In genomic region chr1:52232766-52233140, GRCm38 (mm10) we compare ENCODE assay signal across 8 mouse cellular contexts. TPM values are rescaled to one million over a fixed set of nuclear protein-coding genes. Genes with fewer than 3 reads are reported as not detected.
DNase-seq lines count a peak whose midpoint lies in the region; ATAC-seq and TF ChIP-seq lines count a peak whose summit lies in the region.

No protein-coding gene starts in this region.

- peak overlapping the region; percentile 85 for H3K9ac ChIP-seq in heart, postnatal 0 days (replicated peaks; ENCODE audit: low read depth, low read length)
- peak overlapping the region; percentile 99 for H3K9ac ChIP-seq in MEL (ENCODE audit: control insufficient read depth, low read depth, low read length, poor library complexity, severe bottlenecking)
- H3K9ac ChIP-seq in midbrain, embryonic 12.5 days (replicated peaks), result peak overlapping the region; percentile 96

- H3K4me1 ChIP-seq in heart, postnatal 0 days (ENCODE audit: control insufficient read depth, insufficient read depth), result peaks cover 20% of the 10 kb centered on the region
- H3K4me1 ChIP-seq in MEL (ENCODE audit: control insufficient read depth in 1 of 2, insufficient read depth in 2 of 2, low read length in 2 of 2), result peaks cover 3 to 13% of the 10 kb centered on the region in 2 experiments; a peak in 3 of 4 replicates
- H3K4me1 ChIP-seq in hindbrain, embryonic 10.5 days (replicated peaks), result peaks cover 20% of the 10 kb centered on the region
- peaks cover 13% of the 10 kb centered on the region for H3K4me1 ChIP-seq in midbrain, embryonic 12.5 days

- DNase-seq in heart, postnatal 0 days (ENCODE audit: low spot score), result no peak
- DNase-seq in heart, postnatal 4 days, result no peak
- DNase-seq in MEL (ENCODE audit: low read depth, low spot score), result no peak
- no peak for DNase-seq in hindbrain, embryonic 10.5 days (ENCODE audit: low spot score)
- no peak for DNase-seq in cerebellum, adult 8-10 months
- DNase-seq in cerebellum, postnatal 4 days (ENCODE audit: low spot score in 2 of 2), result no peak
- DNase-seq in kidney, postnatal 14 days, result no peak

- WGBS in heart, postnatal 0 days, result under 1% methylated on average over 40 of the region's 57 CpGs
- WGBS in hindbrain, embryonic 10.5 days, result under 1% methylated on average over 57 of the region's 57 CpGs
- WGBS in midbrain, embryonic 12.5 days, result under 1% methylated on average over 45 of the region's 57 CpGs

- peak overlapping the region; percentile 81 for H3K4me3 ChIP-seq in heart, postnatal 0 days (ENCODE audit: low read depth, low read length)
- H3K4me3 ChIP-seq in MEL (ENCODE audit: control insufficient read depth in 1 of 2, insufficient read depth in 1 of 2, low read depth in 2 of 2, low read length in 2 of 2), result peak overlapping the region; percentile 83 to 97
- H3K4me3 ChIP-seq in hindbrain, embryonic 10.5 days, result peak overlapping the region; percentile 91
- peak overlapping the region; percentile 95 for H3K4me3 ChIP-seq in midbrain, embryonic 12.5 days

- TF ChIP-seq EP300 in heart, postnatal 0 days (IDR thresholded peaks at IDR 0.05; ENCODE audit: low read depth), result no peak
- TF ChIP-seq EP300 in MEL (IDR thresholded peaks at IDR 0.05; ENCODE audit: low read depth in 1 of 2, low read length in 2 of 2), result no peak

- H3K27me3 ChIP-seq in heart, postnatal 0 days (ENCODE audit: control insufficient read depth, insufficient read depth, low read length), result no peaks in the 10 kb centered on the region
- H3K27me3 ChIP-seq in MEL (ENCODE audit: control insufficient read depth in 1 of 2, insufficient read depth in 2 of 2, low read length in 2 of 2), result no peaks in the 10 kb centered on the region
- peaks cover 5% of the 10 kb centered on the region; the same call in 1 of the 2 replicates for H3K27me3 ChIP-seq in hindbrain, embryonic 10.5 days (ENCODE audit: insufficient read depth, poor library complexity, severe bottlenecking)
- H3K27me3 ChIP-seq in midbrain, embryonic 12.5 days, result no peaks in the 10 kb centered on the region

- H3K9me3 ChIP-seq in heart, postnatal 0 days (replicated peaks; ENCODE audit: control insufficient read depth, low read length), result no peaks in the 10 kb centered on the region
- no peaks in the 10 kb centered on the region for H3K9me3 ChIP-seq in MEL (replicated peaks; ENCODE audit: insufficient read depth, low read length)
- no peaks in the 10 kb centered on the region for H3K9me3 ChIP-seq in hindbrain, embryonic 10.5 days
- no peaks in the 10 kb centered on the region for H3K9me3 ChIP-seq in midbrain, embryonic 12.5 days

- peaks cover 35% of the 10 kb centered on the region for H3K79me2 ChIP-seq in MEL (ENCODE audit: control insufficient read depth, insufficient read depth, low read length, poor library complexity)

- TF ChIP-seq POLR2A in MEL (IDR thresholded peaks at IDR 0.05; ENCODE audit: control insufficient read depth in 1 of 2, insufficient read depth in 1 of 2, low read depth in 1 of 2, low read length in 2 of 2, poor library complexity in 1 of 2), result no peak; a peak in 1 of 4 replicates

- peak overlapping the region; percentile 96 for H3K27ac ChIP-seq in heart, postnatal 0 days (ENCODE audit: low read depth)
- peak overlapping the region; percentile 82 for H3K27ac ChIP-seq in MEL (ENCODE audit: control insufficient read depth, low read depth, low read length)
- peak overlapping the region; percentile 96 for H3K27ac ChIP-seq in hindbrain, embryonic 10.5 days
- H3K27ac ChIP-seq in midbrain, embryonic 12.5 days (replicated peaks), result peak overlapping the region; percentile 97

- peak; percentile 59 for ATAC-seq in heart, postnatal 0 days (ENCODE audit: insufficient read depth, low read depth)
- ATAC-seq in midbrain, embryonic 12.5 days (ENCODE audit: low FRiP score, low read depth), result peak; percentile 80

- H3K36me3 ChIP-seq in heart, postnatal 0 days (replicated peaks; ENCODE audit: control insufficient read depth, insufficient read depth, low read length), result no peaks in the 10 kb centered on the region
- peaks cover 0 to 22% of the 10 kb centered on the region in 2 experiments; a peak in 3 of 4 replicates for H3K36me3 ChIP-seq in MEL (ENCODE audit: control insufficient read depth in 1 of 2, insufficient read depth in 2 of 2, low read length in 2 of 2)
- no peaks in the 10 kb centered on the region for H3K36me3 ChIP-seq in hindbrain, embryonic 10.5 days
- H3K36me3 ChIP-seq in midbrain, embryonic 12.5 days, result no peaks in the 10 kb centered on the region

- TF ChIP-seq RAD21 in MEL (IDR thresholded peaks at IDR 0.05; ENCODE audit: low read depth, low read length), result no peak

- TF ChIP-seq CTCF in heart, postnatal 0 days (IDR thresholded peaks at IDR 0.05; ENCODE audit: low read depth), result no peak
- TF ChIP-seq CTCF in MEL (IDR thresholded peaks at IDR 0.05 in 2 of 3, conservative IDR thresholded peaks at IDR 0.05 in 1 of 3; ENCODE audit: control insufficient read depth in 1 of 3, insufficient read depth in 1 of 3, low read depth in 2 of 3, low read length in 3 of 3, poor library complexity in 1 of 3, severe bottlenecking in 1 of 3), result no peak

- peak overlapping the region; percentile 78 for H3K4me2 ChIP-seq in heart, postnatal 0 days (ENCODE audit: low read depth, low read length)
- peak overlapping the region; percentile 71 for H3K4me2 ChIP-seq in midbrain, embryonic 12.5 days (replicated peaks)

TF ChIP-seq in MEL, 35 proteins besides CTCF, POLR2A, EP300 and RAD21:
- TF ChIP-seq TCF12 (IDR thresholded peaks at IDR 0.05; ENCODE audit: low read depth, low read length), result no peak
- TF ChIP-seq CHD2 (IDR thresholded peaks at IDR 0.05; ENCODE audit: low read length), result no peak
- no peak for TF ChIP-seq SIN3A (IDR thresholded peaks at IDR 0.05; ENCODE audit: low read length)
- no peak for TF ChIP-seq GABPA (IDR thresholded peaks at IDR 0.05; ENCODE audit: low read depth, low read length)
- no peak for TF ChIP-seq POLR2AphosphoS2 (IDR thresholded peaks at IDR 0.05; ENCODE audit: low read length)
- no peak for TF ChIP-seq E2F4 (IDR thresholded peaks at IDR 0.05; ENCODE audit: borderline replicate concordance, low read depth, low read length)
- no peak for TF ChIP-seq USF2 (IDR thresholded peaks at IDR 0.05; ENCODE audit: borderline replicate concordance in 1 of 2, insufficient read depth in 1 of 2, low read depth in 1 of 2, low read length in 2 of 2)
- TF ChIP-seq KAT2A (conservative IDR thresholded peaks at IDR 0.05; ENCODE audit: low read depth, low read length), result no peak
- no peak for TF ChIP-seq NELFE (IDR thresholded peaks at IDR 0.05; ENCODE audit: low read depth, low read length)
- TF ChIP-seq NRF1 (IDR thresholded peaks at IDR 0.05; ENCODE audit: insufficient read depth, low read depth, low read length, poor library complexity, severe bottlenecking), result no peak
- no peak for TF ChIP-seq POLR2AphosphoS5 (IDR thresholded peaks at IDR 0.05; ENCODE audit: borderline replicate concordance, low read depth, low read length)
- TF ChIP-seq MYC (IDR thresholded peaks at IDR 0.05; ENCODE audit: low read depth, low read length), result no peak
- no peak for TF ChIP-seq ZC3H11A (IDR thresholded peaks at IDR 0.05; ENCODE audit: low read depth, low read length)
- no peak for TF ChIP-seq ZKSCAN1 (IDR thresholded peaks at IDR 0.05; ENCODE audit: low read depth, low read length)
- TF ChIP-seq HCFC1 (IDR thresholded peaks at IDR 0.05; ENCODE audit: low read depth, low read length), result no peak
- TF ChIP-seq UBTF (IDR thresholded peaks at IDR 0.05; ENCODE audit: borderline replicate concordance, insufficient read depth, low read depth, low read length), result no peak
- TF ChIP-seq ELF1 (IDR thresholded peaks at IDR 0.05; ENCODE audit: low read depth, low read length), result no peak
- no peak for TF ChIP-seq TBP (IDR thresholded peaks at IDR 0.05; ENCODE audit: low read depth, low read length)
- no peak for TF ChIP-seq GATA1 (IDR thresholded peaks at IDR 0.05; ENCODE audit: low read depth, low read length)

RNA-seq across cellular contexts. Expression of gene Gls, which starts 0.3 kb away (rescaled TPM):
- 73.6 and 83.4 TPM in 2 replicates for total RNA-seq in heart, postnatal 0 days (2014; rRNA removed; ENCODE audit: low replicate concordance)
- 12.1 and 13.7 TPM in 2 replicates for polyA plus RNA-seq in heart, postnatal 0 days (2015; fragmentation: Nextera tagmentation; extraction: Ambion mirVana)
- total RNA-seq in heart, postnatal 4 days (2021), result 100 to 1,000 TPM in 1 of 2 experiments, 10 to 100 TPM in 1; 96.7 to 101 TPM
- total RNA-seq in MEL (2012; rRNA removed), result 85.3 and 91.9 TPM in 2 replicates
- 100 to 1,000 TPM in 1 of 2 experiments, 10 to 100 TPM in 1; 57.2 to 121 TPM for polyA plus RNA-seq in MEL (2012; ENCODE audit: insufficient read depth in 1 of 2, insufficient read length in 2 of 2, low read depth in 1 of 2, low replicate concordance in 2 of 2, missing spikeins in 1 of 2)
- polyA plus RNA-seq in hindbrain, embryonic 10.5 days (2016; fragmentation: Nextera tagmentation; extraction: Ambion mirVana), result 14.2 and 17.4 TPM in 2 replicates
- 36.5 and 41.5 TPM in 2 replicates for polyA plus RNA-seq in midbrain, embryonic 12.5 days (2016; fragmentation: Nextera tagmentation; extraction: Ambion mirVana)
